In the genomic region with DNA sequence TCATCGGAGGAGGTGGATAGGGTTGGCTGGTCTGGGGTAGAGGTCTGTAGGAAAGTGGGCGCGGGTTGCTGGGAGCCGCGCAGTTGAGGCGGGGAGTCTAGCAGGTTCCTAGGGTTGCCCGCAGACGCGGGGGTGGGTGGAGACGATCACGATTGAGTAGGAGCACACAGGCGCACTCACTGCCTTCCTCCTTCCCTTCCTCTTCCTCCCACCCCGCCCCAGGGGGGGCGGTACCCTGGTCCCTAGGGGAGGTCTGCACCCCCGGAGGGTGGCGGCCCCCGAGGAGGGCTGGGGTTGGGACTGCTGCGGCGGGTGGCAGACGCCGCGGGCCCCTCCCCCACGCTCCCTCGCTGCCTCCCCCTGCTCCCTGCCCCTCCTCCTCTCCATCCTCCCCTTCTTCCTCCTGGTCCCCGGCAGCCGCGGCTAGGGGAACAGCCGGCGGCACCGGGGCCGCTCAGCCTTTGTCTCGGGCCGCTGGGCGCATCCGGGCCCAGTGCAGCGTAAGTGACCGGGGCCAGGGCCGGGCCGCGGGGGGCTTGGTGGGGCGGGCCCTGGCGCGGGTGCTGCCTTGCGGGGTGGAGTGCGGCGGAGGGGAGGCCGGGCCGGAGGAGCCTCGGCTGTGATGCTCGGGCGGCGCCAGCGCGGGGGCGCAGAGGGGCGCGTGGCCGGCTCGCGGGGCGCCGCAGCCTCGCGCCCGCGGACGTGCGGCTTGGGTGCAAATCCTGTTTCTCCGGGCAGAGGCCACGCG, we compare ENCODE assay signal across 8 mouse cellular contexts. TPM values are rescaled to one million over a fixed set of nuclear protein-coding genes. Genes with fewer than 3 reads are reported as not detected.
A peak's percentile ranks its signal among the peaks of the same experiment; 100 is the strongest.
DNase-seq lines count a peak whose midpoint lies in the region; ATAC-seq lines count a peak whose summit lies in the region.

Gpr45 (plus strand) TSS at position 139 of the 748 bp plus-strand sequence.

- H3K27ac ChIP-seq in liver, embryonic 15.5 days (replicated peaks) = no peak within 1 kb of the TSS

- H3K9ac ChIP-seq in liver, embryonic 15.5 days = no peak within 1 kb of the TSS

- no peaks in the 10 kb centered on the region for H3K36me3 ChIP-seq in liver, embryonic 15.5 days (replicated peaks)

- H3K4me3 ChIP-seq in liver, embryonic 15.5 days (replicated peaks) = peak within 1 kb of the TSS; percentile 47

- H3K9me3 ChIP-seq in liver, embryonic 15.5 days (replicated peaks) = no peaks in the 10 kb centered on the region

- H3K4me2 ChIP-seq in liver, embryonic 15.5 days = peak within 1 kb of the TSS; percentile 63

- WGBS in liver, embryonic 15.5 days (ENCODE audit: insufficient replicate concordance) = 1% methylated on average over 62 of the region's 71 CpGs

- H3K4me1 ChIP-seq in liver, embryonic 15.5 days (replicated peaks) = no peaks in the 10 kb centered on the region

- no peak for ATAC-seq in liver, embryonic 15.5 days (ENCODE audit: insufficient read depth)

- H3K27me3 ChIP-seq in liver, embryonic 15.5 days = peaks cover 42% of the 10 kb centered on the region

- peak; percentile 5 for DNase-seq in ovary, adult 18-20 months (ENCODE audit: low spot score)
- DNase-seq in ovary, postnatal 14 days (ENCODE audit: low spot score) = no peak
- peak; percentile 73 for DNase-seq in embryo, embryonic 10.5 days (ENCODE audit: low spot score)
- DNase-seq in heart, adult 9 months (ENCODE audit: low spot score in 2 of 2) = peak; percentile 2 to 9
- DNase-seq in kidney, postnatal 4 days = peak; percentile 61 to 72
- DNase-seq in ovary, postnatal 10 days (ENCODE audit: low spot score) = peak; percentile 2
- DNase-seq in yolk sac, embryonic 10.5 days (ENCODE audit: low spot score) = peak; percentile 34

RNA-seq across cellular contexts. Expression of gene Gpr45, which starts in this region (rescaled TPM):
- polyA plus RNA-seq in liver, embryonic 15.5 days (2015; fragmentation: Nextera tagmentation; extraction: Ambion mirVana) = 0.14 and 0.20 TPM in 2 replicates
